Mouse (Mus musculus): ENCODE measurements around the gene Kcnk10. TPM values are rescaled to one million over a fixed set of nuclear protein-coding genes. Genes with fewer than 3 reads are reported as not detected.
A peak's percentile ranks its signal among the peaks of the same experiment; 100 is the strongest.

The Kcnk10 gene
- polyA plus RNA-seq, 1 experiment from 2014 or later: 2.9 TPM

DNA sequence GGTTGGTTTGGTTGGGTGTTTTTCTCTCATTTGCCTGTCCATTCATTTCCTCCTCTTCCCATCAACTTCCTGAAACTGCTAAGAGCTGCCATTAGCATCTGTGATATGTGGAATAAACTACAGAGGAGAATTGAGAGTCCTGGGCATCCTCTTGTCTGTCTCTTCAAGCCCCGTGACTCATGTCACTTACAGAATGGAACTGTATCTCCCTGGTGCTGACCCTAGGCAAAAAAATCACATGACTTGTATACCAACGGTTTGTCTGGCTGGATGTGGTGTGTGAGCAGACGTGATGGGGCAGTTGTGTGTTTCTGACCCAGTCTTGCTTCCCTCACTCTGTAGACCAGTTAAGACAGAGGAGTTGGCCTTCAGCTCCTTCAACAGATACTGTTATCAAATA lies 134.4 kb downstream of the Kcnk10 start:
- ATAC-seq (ENCODE audit: low read depth) (no peak), DNase-seq (ENCODE audit: low spot score) (no peak)
- WGBS: 84% methylated on average over 3 of the region's 3 CpGs
- Histone ChIP-seq H3K4me2 (ENCODE audit: low read depth, low read length) (no peak overlapping the region), H3K4me3 (ENCODE audit: low read depth, low read length) (no peak overlapping the region), H3K27ac (replicated peaks; ENCODE audit: low read depth, low read length) (no peak overlapping the region), H3K4me1 (ENCODE audit: control insufficient read depth, insufficient read depth, low read length) (no peaks in the 10 kb centered on the region), H3K9ac (ENCODE audit: low read depth, low read length) (no peak overlapping the region), H3K36me3 (ENCODE audit: control insufficient read depth, insufficient read depth, low read length) (no peaks in the 10 kb centered on the region), H3K27me3 (replicated peaks; ENCODE audit: control insufficient read depth, insufficient read depth, low read length) (no peaks in the 10 kb centered on the region), H3K9me3 (ENCODE audit: control insufficient read depth, low read length) (no peaks in the 10 kb centered on the region)

DNA sequence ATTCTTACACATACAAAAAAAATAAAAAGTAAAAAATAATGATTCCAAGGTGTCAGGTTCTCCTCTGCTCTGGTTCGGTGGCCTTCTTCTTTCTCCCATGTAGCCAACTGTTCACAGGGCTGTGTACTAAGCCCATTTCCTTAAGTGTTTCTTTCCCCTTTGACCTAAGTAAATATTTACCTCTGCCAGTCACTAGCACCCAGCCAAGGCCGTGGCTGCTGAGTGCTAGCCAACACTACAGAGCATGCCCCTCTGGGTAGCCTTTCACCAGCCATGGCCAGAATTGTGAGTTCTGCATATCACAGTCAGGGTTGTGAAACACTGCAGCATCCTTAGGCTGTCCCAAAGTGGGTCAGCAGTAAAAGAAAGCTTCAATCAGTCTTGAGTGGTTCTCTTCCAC lies 140.0 kb downstream of the Kcnk10 start:
- Histone ChIP-seq H3K36me3 (ENCODE audit: control insufficient read depth, insufficient read depth, low read length) (no peaks in the 10 kb centered on the region), H3K27ac (replicated peaks; ENCODE audit: low read depth, low read length) (no peak overlapping the region), H3K9ac (ENCODE audit: low read depth, low read length) (no peak overlapping the region), H3K9me3 (ENCODE audit: control insufficient read depth, low read length) (no peaks in the 10 kb centered on the region), H3K4me3 (ENCODE audit: low read depth, low read length) (no peak overlapping the region), H3K4me2 (ENCODE audit: low read depth, low read length) (no peak overlapping the region), H3K27me3 (replicated peaks; ENCODE audit: control insufficient read depth, insufficient read depth, low read length) (no peaks in the 10 kb centered on the region), H3K4me1 (ENCODE audit: control insufficient read depth, insufficient read depth, low read length) (no peaks in the 10 kb centered on the region)
- WGBS: 48% methylated on average over 2 of the region's 2 CpGs
- ATAC-seq (ENCODE audit: low read depth): no peak
- DNase-seq (ENCODE audit: low spot score): no peak

DNA sequence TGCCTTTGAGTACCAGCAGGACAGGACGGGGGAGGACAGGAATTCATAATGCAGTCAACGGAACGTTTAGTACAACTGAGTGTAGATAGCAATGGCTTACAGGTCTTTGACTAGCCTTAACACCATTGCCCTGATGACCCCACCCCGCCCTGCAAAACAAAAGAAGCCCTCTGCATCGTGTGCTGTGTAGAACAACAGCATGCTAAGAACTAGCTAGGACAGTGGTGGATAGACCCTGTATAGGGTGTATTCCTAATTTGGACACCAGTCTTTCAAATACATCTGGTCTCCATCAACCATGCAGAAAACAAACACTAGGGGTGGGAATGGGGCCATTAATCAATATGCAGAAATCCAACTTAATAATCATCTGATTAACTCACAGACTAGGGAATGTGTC lies 147.4 kb downstream of the Kcnk10 start:
- ATAC-seq (ENCODE audit: low read depth) (no peak), DNase-seq (ENCODE audit: low spot score) (no peak)
- Histone ChIP-seq H3K27me3 (replicated peaks; ENCODE audit: control insufficient read depth, insufficient read depth, low read length) (no peaks in the 10 kb centered on the region), H3K4me1 (ENCODE audit: control insufficient read depth, insufficient read depth, low read length) (no peaks in the 10 kb centered on the region), H3K9me3 (ENCODE audit: control insufficient read depth, low read length) (no peaks in the 10 kb centered on the region), H3K4me2 (ENCODE audit: low read depth, low read length) (no peak overlapping the region), H3K4me3 (ENCODE audit: low read depth, low read length) (no peak overlapping the region), H3K9ac (ENCODE audit: low read depth, low read length) (no peak overlapping the region), H3K27ac (replicated peaks; ENCODE audit: low read depth, low read length) (no peak overlapping the region), H3K36me3 (ENCODE audit: control insufficient read depth, insufficient read depth, low read length) (no peaks in the 10 kb centered on the region)
- WGBS: 78% methylated on average over 5 of the region's 5 CpGs

DNA sequence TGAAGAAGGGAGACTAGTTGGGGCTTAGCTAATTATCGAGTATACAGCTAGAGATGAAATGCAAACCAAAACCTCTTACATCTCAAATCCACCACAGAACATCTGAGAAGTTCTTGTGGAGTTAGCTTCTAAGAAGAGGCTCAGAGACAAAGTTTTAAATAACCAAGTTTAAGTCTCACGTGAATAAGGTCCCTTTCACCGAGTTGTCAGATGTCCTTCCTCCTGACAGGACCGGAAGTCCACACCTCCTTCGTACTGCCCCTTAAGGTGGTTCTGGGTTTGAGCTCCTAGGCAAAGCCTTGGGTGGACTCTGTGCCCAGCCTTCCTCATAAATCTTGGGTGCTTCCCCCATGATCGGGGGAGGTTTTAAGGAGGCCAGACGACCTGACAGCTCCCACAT lies 156.8 kb downstream of the Kcnk10 start:
- Histone ChIP-seq H3K4me1 (ENCODE audit: control insufficient read depth, insufficient read depth, low read length) (no peaks in the 10 kb centered on the region), H3K36me3 (ENCODE audit: control insufficient read depth, insufficient read depth, low read length) (no peaks in the 10 kb centered on the region), H3K4me2 (ENCODE audit: low read depth, low read length) (no peak overlapping the region), H3K27me3 (replicated peaks; ENCODE audit: control insufficient read depth, insufficient read depth, low read length) (no peaks in the 10 kb centered on the region), H3K9ac (ENCODE audit: low read depth, low read length) (no peak overlapping the region), H3K9me3 (ENCODE audit: control insufficient read depth, low read length) (no peaks in the 10 kb centered on the region), H3K4me3 (ENCODE audit: low read depth, low read length) (no peak overlapping the region), H3K27ac (replicated peaks; ENCODE audit: low read depth, low read length) (no peak overlapping the region)
- no peak for ATAC-seq (ENCODE audit: low read depth)
- no peak for DNase-seq (ENCODE audit: low spot score)
- 78% methylated on average over 7 of the region's 7 CpGs for WGBS

DNA sequence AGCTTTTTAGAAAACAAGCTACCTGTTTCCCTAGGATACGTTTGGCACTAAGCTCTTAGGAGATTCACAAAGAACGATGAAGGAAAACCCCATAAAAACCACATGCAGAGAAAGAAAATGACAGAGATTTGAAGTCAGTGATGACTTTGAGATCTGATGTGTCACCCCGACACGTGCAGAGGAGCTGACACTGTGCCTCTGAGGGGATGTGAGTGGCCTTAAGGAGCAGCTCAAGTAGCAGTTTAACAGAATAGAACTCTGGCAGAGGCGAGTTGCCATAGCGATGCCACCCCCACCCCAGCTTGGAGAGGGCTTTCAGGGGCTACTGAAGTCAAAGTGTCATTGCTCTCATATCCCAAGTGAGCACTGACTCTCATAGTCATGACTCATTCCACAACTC lies 158.3 kb downstream of the Kcnk10 start:
- no peak overlapping the region for H3K4me3 ChIP-seq (ENCODE audit: low read depth, low read length)
- H3K4me1 ChIP-seq (ENCODE audit: control insufficient read depth, insufficient read depth, low read length): no peaks in the 10 kb centered on the region
- H3K36me3 ChIP-seq (ENCODE audit: control insufficient read depth, insufficient read depth, low read length): no peaks in the 10 kb centered on the region
- H3K9me3 ChIP-seq (ENCODE audit: control insufficient read depth, low read length): no peaks in the 10 kb centered on the region
- no peak overlapping the region for H3K4me2 ChIP-seq (ENCODE audit: low read depth, low read length)
- whole genome bisulfite sequencing: 69% methylated on average over 6 of the region's 6 CpGs
- DNase-seq (ENCODE audit: low spot score) (no peak), ATAC-seq (ENCODE audit: low read depth) (no peak)
- H3K9ac ChIP-seq (ENCODE audit: low read depth, low read length): no peak overlapping the region
- no peaks in the 10 kb centered on the region for H3K27me3 ChIP-seq (replicated peaks; ENCODE audit: control insufficient read depth, insufficient read depth, low read length)
- no peak overlapping the region for H3K27ac ChIP-seq (replicated peaks; ENCODE audit: low read depth, low read length)

DNA sequence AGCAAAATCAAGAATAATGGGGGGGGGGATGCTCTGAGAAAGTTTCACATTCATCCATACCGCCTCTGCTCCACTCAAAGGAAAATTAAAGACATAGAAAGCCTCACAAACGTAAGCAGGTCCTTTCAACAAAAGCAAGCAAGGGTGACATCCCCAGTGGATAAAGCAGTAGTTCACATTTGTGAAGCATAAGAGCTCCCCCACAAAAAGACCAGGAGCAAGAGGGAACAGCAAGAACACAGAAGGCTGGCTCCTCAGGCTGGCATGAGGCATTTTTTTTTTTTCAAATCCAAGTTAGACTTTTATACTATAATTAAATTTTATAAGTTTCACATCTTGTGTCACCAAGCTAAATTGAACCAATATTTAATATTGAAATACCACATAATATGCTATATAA lies 168.5 kb downstream of the Kcnk10 start:
- no peaks in the 10 kb centered on the region for H3K4me1 ChIP-seq (ENCODE audit: control insufficient read depth, insufficient read depth, low read length)
- 59% methylated on average over 2 of the region's 2 CpGs for WGBS
- H3K27ac ChIP-seq (replicated peaks; ENCODE audit: low read depth, low read length): no peak overlapping the region
- no peak overlapping the region for H3K4me2 ChIP-seq (ENCODE audit: low read depth, low read length)
- no peak for DNase-seq (ENCODE audit: low spot score)
- H3K9me3 ChIP-seq (ENCODE audit: control insufficient read depth, low read length): no peaks in the 10 kb centered on the region
- no peaks in the 10 kb centered on the region for H3K36me3 ChIP-seq (ENCODE audit: control insufficient read depth, insufficient read depth, low read length)
- no peak for ATAC-seq (ENCODE audit: low read depth)
- H3K9ac ChIP-seq (ENCODE audit: low read depth, low read length): no peak overlapping the region
- no peak overlapping the region for H3K4me3 ChIP-seq (ENCODE audit: low read depth, low read length)
- H3K27me3 ChIP-seq (replicated peaks; ENCODE audit: control insufficient read depth, insufficient read depth, low read length): no peaks in the 10 kb centered on the region

DNA sequence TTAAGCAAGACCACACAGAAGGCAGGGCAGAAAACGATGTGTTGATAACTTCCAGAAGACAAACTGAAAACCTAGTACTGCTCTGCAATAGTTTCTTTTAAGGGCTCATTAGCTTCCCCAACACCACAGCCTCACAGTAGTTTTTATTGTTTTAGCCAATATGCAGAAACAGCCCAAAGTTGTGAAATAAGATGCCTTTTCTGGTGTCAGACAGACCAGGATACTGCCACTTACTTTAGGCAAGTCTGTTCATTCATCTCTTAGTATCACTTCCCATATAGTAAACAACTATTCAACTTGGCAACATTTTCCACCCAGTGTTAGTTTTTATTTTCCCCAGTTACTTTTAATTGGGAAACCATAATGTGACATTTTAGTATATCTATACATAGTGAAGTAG lies 171.5 kb downstream of the Kcnk10 start:
- DNase-seq (ENCODE audit: low spot score): no peak
- 22% methylated on average over 1 of the region's 1 CpGs for WGBS
- no peaks in the 10 kb centered on the region for H3K36me3 ChIP-seq (ENCODE audit: control insufficient read depth, insufficient read depth, low read length)

DNA sequence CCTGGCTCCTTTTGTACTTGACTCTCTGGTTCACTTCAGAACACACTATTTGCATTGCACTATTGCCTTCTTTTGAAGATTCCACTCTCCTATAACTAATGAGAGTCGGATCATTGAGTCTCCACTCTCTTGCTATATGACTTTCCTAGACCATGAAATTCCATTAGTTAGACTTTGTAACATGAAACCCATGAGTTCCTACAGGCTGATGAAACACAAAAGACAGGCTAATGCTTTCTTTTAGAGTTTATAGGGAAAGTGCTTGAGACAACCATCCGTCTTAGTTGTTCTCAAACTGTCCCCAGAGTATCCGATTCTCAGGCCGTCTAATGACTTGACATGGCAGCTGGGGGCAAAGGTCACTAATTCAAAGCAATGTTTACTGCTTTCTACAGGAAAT lies 172.0 kb downstream of the Kcnk10 start:
- 9% methylated on average over 4 of the region's 4 CpGs for WGBS
- no peak overlapping the region for H3K9ac ChIP-seq (ENCODE audit: low read depth, low read length)
- H3K27me3 ChIP-seq (replicated peaks; ENCODE audit: control insufficient read depth, insufficient read depth, low read length): no peaks in the 10 kb centered on the region
- no peaks in the 10 kb centered on the region for H3K4me1 ChIP-seq (ENCODE audit: control insufficient read depth, insufficient read depth, low read length)
- no peak overlapping the region for H3K4me2 ChIP-seq (ENCODE audit: low read depth, low read length)
- DNase-seq (ENCODE audit: low spot score) (peak; percentile 18), ATAC-seq (ENCODE audit: low read depth) (no peak)
- no peaks in the 10 kb centered on the region for H3K36me3 ChIP-seq (ENCODE audit: control insufficient read depth, insufficient read depth, low read length)
- H3K9me3 ChIP-seq (ENCODE audit: control insufficient read depth, low read length): no peaks in the 10 kb centered on the region
- H3K4me3 ChIP-seq (ENCODE audit: low read depth, low read length): no peak overlapping the region
- H3K27ac ChIP-seq (replicated peaks; ENCODE audit: low read depth, low read length): no peak overlapping the region

More for the DNA sequence above, 171.5 kb downstream of the Kcnk10 start:
- H3K9me3 ChIP-seq (ENCODE audit: control insufficient read depth, low read length): no peaks in the 10 kb centered on the region
- H3K4me1 ChIP-seq (ENCODE audit: control insufficient read depth, insufficient read depth, low read length): no peaks in the 10 kb centered on the region
- no peak overlapping the region for H3K9ac ChIP-seq (ENCODE audit: low read depth, low read length)
- ATAC-seq (ENCODE audit: low read depth): no peak
- H3K4me3 ChIP-seq (ENCODE audit: low read depth, low read length): no peak overlapping the region
- no peaks in the 10 kb centered on the region for H3K27me3 ChIP-seq (replicated peaks; ENCODE audit: control insufficient read depth, insufficient read depth, low read length)
- H3K4me2 ChIP-seq (ENCODE audit: low read depth, low read length): no peak overlapping the region
- H3K27ac ChIP-seq (replicated peaks; ENCODE audit: low read depth, low read length): no peak overlapping the region

DNA sequence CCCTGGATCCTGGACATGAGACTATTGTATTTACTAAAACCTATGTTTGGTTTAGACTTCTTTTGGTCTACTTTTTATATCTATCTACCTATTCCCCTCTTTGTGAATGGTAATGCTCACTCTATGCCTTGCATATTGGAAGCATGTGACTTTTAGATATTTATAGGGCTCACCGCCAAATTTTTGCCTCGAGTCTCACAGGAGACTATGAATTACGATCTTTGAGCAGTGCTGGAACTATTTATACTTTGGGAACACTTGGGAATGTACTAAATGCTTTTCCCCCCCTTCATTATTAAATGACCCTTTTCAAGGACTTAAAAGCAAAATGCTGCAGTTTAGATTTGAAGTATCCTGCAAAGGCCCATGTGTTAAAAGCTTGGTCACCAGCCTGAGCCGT lies 181.5 kb downstream of the Kcnk10 start:
- H3K9ac ChIP-seq (ENCODE audit: low read depth, low read length): no peak overlapping the region
- no peaks in the 10 kb centered on the region for H3K9me3 ChIP-seq (ENCODE audit: control insufficient read depth, low read length)
- DNase-seq (ENCODE audit: low spot score) (peak; percentile 39), ATAC-seq (ENCODE audit: low read depth) (no peak)
- H3K4me1 ChIP-seq (ENCODE audit: control insufficient read depth, insufficient read depth, low read length): no peaks in the 10 kb centered on the region
- no peaks in the 10 kb centered on the region for H3K27me3 ChIP-seq (replicated peaks; ENCODE audit: control insufficient read depth, insufficient read depth, low read length)
- H3K4me3 ChIP-seq (ENCODE audit: low read depth, low read length): no peak overlapping the region
- no peak overlapping the region for H3K27ac ChIP-seq (replicated peaks; ENCODE audit: low read depth, low read length)
- no peaks in the 10 kb centered on the region for H3K36me3 ChIP-seq (ENCODE audit: control insufficient read depth, insufficient read depth, low read length)
- H3K4me2 ChIP-seq (ENCODE audit: low read depth, low read length): no peak overlapping the region
- 51% methylated on average over 4 of the region's 4 CpGs for WGBS
